Mouse (Mus musculus): ENCODE results near the gene Tedc2. TPM values are rescaled to one million over a fixed set of nuclear protein-coding genes. Genes with fewer than 3 reads are reported as not detected.

The Tedc2 gene
- polyA plus RNA-seq (2014; fragmentation: Illumina TruSeq; extraction: RNeasy Lipid Tissue Mini Kit (QIAGEN cat#74804); ENCODE audit: low read depth, low replicate concordance), result 4.6 TPM

GRCm38 (mm10) chr17:24220435-24221411, at the start of gene Tedc2:
Gene Tedc2 (minus strand): TSS chr17:24220851.

GRCm38 (mm10) chr17:24251320-24252069, 30.8 kb upstream of the Tedc2 start, which contains the start of gene Ccnf:
Gene Ccnf (minus strand): TSS chr17:24251484.

GRCm38 (mm10) chr17:24209043-24209915, 11.4 kb downstream of the Tedc2 start, which contains the start of gene Ntn3:
Gene Ntn3 (minus strand): TSS chr17:24209531.

GRCm38 (mm10) chr17:24205284-24205888, 15.3 kb downstream of the Tedc2 start, which contains the start of gene Tbc1d24:
Gene Tbc1d24 (minus strand): TSS chr17:24205562.

GRCm38 (mm10) chr17:24169317-24170065, 51.2 kb downstream of the Tedc2 start, which contains the start of gene Atp6v0c:
Gene Atp6v0c (minus strand): TSS chr17:24169702.

Other genes starting within 250 kb of the Tedc2 start
- not detected for gene Prss30, start 240.3 kb downstream of the Tedc2 start, polyA plus RNA-seq (2014; fragmentation: Illumina TruSeq; extraction: RNeasy Lipid Tissue Mini Kit (QIAGEN cat#74804); ENCODE audit: low read depth, low replicate concordance)
- gene Prss22, start 222.8 kb downstream of the Tedc2 start, polyA plus RNA-seq (2014; fragmentation: Illumina TruSeq; extraction: RNeasy Lipid Tissue Mini Kit (QIAGEN cat#74804); ENCODE audit: low read depth, low replicate concordance), result not detected
- gene Prss27, start 182.7 kb downstream of the Tedc2 start, polyA plus RNA-seq (2014; fragmentation: Illumina TruSeq; extraction: RNeasy Lipid Tissue Mini Kit (QIAGEN cat#74804); ENCODE audit: low read depth, low replicate concordance), result not detected
- 26.7 TPM for gene Kctd5, start 147.4 kb downstream of the Tedc2 start, polyA plus RNA-seq (2014; fragmentation: Illumina TruSeq; extraction: RNeasy Lipid Tissue Mini Kit (QIAGEN cat#74804); ENCODE audit: low read depth, low replicate concordance)
- 57.8 TPM for gene Pdpk1, start 69.9 kb downstream of the Tedc2 start, polyA plus RNA-seq (2014; fragmentation: Illumina TruSeq; extraction: RNeasy Lipid Tissue Mini Kit (QIAGEN cat#74804); ENCODE audit: low read depth, low replicate concordance)
- gene Amdhd2, start 57.1 kb downstream of the Tedc2 start, polyA plus RNA-seq (2014; fragmentation: Illumina TruSeq; extraction: RNeasy Lipid Tissue Mini Kit (QIAGEN cat#74804); ENCODE audit: low read depth, low replicate concordance), result not detected
- gene Atp6v0c, start 51.1 kb downstream of the Tedc2 start, polyA plus RNA-seq (2014; fragmentation: Illumina TruSeq; extraction: RNeasy Lipid Tissue Mini Kit (QIAGEN cat#74804); ENCODE audit: low read depth, low replicate concordance), result 78.0 TPM
- 15.3 TPM for gene Tbc1d24, start 15.3 kb downstream of the Tedc2 start, polyA plus RNA-seq (2014; fragmentation: Illumina TruSeq; extraction: RNeasy Lipid Tissue Mini Kit (QIAGEN cat#74804); ENCODE audit: low read depth, low replicate concordance)
- gene Ntn3, start 11.3 kb downstream of the Tedc2 start, polyA plus RNA-seq (2014; fragmentation: Illumina TruSeq; extraction: RNeasy Lipid Tissue Mini Kit (QIAGEN cat#74804); ENCODE audit: low read depth, low replicate concordance), result 0.35 TPM
- 0.58 TPM for gene Ccnf, start 30.6 kb upstream of the Tedc2 start, polyA plus RNA-seq (2014; fragmentation: Illumina TruSeq; extraction: RNeasy Lipid Tissue Mini Kit (QIAGEN cat#74804); ENCODE audit: low read depth, low replicate concordance)
- gene Abca17, start 130.2 kb upstream of the Tedc2 start, polyA plus RNA-seq (2014; fragmentation: Illumina TruSeq; extraction: RNeasy Lipid Tissue Mini Kit (QIAGEN cat#74804); ENCODE audit: low read depth, low replicate concordance), result not detected
- 2.9 TPM for gene Abca3, start 131.1 kb upstream of the Tedc2 start, polyA plus RNA-seq (2014; fragmentation: Illumina TruSeq; extraction: RNeasy Lipid Tissue Mini Kit (QIAGEN cat#74804); ENCODE audit: low read depth, low replicate concordance)
- gene Rnps1, start 193.7 kb upstream of the Tedc2 start, polyA plus RNA-seq (2014; fragmentation: Illumina TruSeq; extraction: RNeasy Lipid Tissue Mini Kit (QIAGEN cat#74804); ENCODE audit: low read depth, low replicate concordance), result 41.9 TPM
- gene Eci1, start 205.8 kb upstream of the Tedc2 start, polyA plus RNA-seq (2014; fragmentation: Illumina TruSeq; extraction: RNeasy Lipid Tissue Mini Kit (QIAGEN cat#74804); ENCODE audit: low read depth, low replicate concordance), result 42.5 TPM
- gene Dnase1l2, start 222.3 kb upstream of the Tedc2 start, polyA plus RNA-seq (2014; fragmentation: Illumina TruSeq; extraction: RNeasy Lipid Tissue Mini Kit (QIAGEN cat#74804); ENCODE audit: low read depth, low replicate concordance), result not detected
- 0.52 TPM for gene E4f1, start 249.5 kb upstream of the Tedc2 start, polyA plus RNA-seq (2014; fragmentation: Illumina TruSeq; extraction: RNeasy Lipid Tissue Mini Kit (QIAGEN cat#74804); ENCODE audit: low read depth, low replicate concordance)
- gene Pgp, start 249.5 kb upstream of the Tedc2 start, polyA plus RNA-seq (2014; fragmentation: Illumina TruSeq; extraction: RNeasy Lipid Tissue Mini Kit (QIAGEN cat#74804); ENCODE audit: low read depth, low replicate concordance), result 79.8 TPM